Mouse (Mus musculus) lung, embryonic 16.5 days (tissue): ENCODE results near the gene Cep72. TPM values are rescaled to one million over a fixed set of nuclear protein-coding genes. Genes with fewer than 3 reads are reported as not detected.
"Not testable (repeated sequence)": the region's sequence is repeated elsewhere in the genome, so short reads cannot be mapped to it uniquely, and the experiment has no call there.

Experiments
- ATAC-seq: fragments of 200-750 bp; cut with Nextera tagmentation; 2 replicates; pipeline ENCODE4 v1.8.0; 2017; ENCODE audit warnings: low read depth, mild to moderate bottlenecking, moderate library complexity
- H3K27ac ChIP-seq: fragments of 300-500 bp; sonication (generic); 2 replicates; pipeline ENCODE4 v1.5.1; 2014; ENCODE audit warnings: mild to moderate bottlenecking, control low read depth, low read length
- H3K27me3 ChIP-seq: fragments of 300-500 bp; sonication (generic); 2 replicates; pipeline ENCODE4 v1.6.1; 2014; ENCODE audit warnings: low read depth, low read length, mixed read lengths; ENCODE audit not compliant: control insufficient read depth, insufficient read depth
- H3K36me3 ChIP-seq: fragments of 300-500 bp; sonication (generic); 2 replicates; pipeline ENCODE4 v1.6.1; 2014; ENCODE audit warnings: low read length; ENCODE audit not compliant: control insufficient read depth, insufficient read depth
- H3K4me1 ChIP-seq: fragments of 300-500 bp; sonication (generic); replicated peaks from 2 replicates; pipeline ENCODE4 v1.6.1; 2014; ENCODE audit warnings: low read length, mixed read lengths; ENCODE audit not compliant: control insufficient read depth, insufficient read depth
- H3K4me2 ChIP-seq: fragments of 300-500 bp; sonication (generic); 2 replicates; pipeline ENCODE4 v1.6.1; 2014; ENCODE audit warnings: low read depth, low read length, control low read depth
- H3K4me3 ChIP-seq: fragments of 300-500 bp; sonication (generic); 2 replicates; pipeline ENCODE4 v1.5.1; 2014; ENCODE audit warnings: mild to moderate bottlenecking, low read length, control low read depth
- H3K9ac ChIP-seq: fragments of 300-500 bp; sonication (generic); 2 replicates; pipeline ENCODE4 v1.6.1; 2014; ENCODE audit warnings: low read length, control low read depth
- H3K9me3 ChIP-seq: fragments of 300-500 bp; sonication (generic); 2 replicates; pipeline ENCODE4 v1.6.1; 2016; ENCODE audit warnings: low read length; ENCODE audit not compliant: control insufficient read depth
- WGBS: fragments of 180-500 bp; shearing (Covaris S2); extraction: QIAGEN DNeasy Blood & Tissue Kit; methylation state at CpG from one replicate; pipeline ENCODE4 v1.1.7; 2014; 5-methylcytosine and 5-hydroxymethylcytosine counted together
- polyA plus RNA-seq: library from polyadenylated mRNA; unstranded; fragments of >200 nt; fragmentation: Nextera tagmentation; extraction: Ambion mirVana; gene quantifications from 2 replicates; pipeline ENCODE4 v1.2.1, GENCODE M21; 2015

Cep72 gene
- polyA plus RNA-seq, 1 experiment from 2014 or later = 15.8 TPM

DNA sequence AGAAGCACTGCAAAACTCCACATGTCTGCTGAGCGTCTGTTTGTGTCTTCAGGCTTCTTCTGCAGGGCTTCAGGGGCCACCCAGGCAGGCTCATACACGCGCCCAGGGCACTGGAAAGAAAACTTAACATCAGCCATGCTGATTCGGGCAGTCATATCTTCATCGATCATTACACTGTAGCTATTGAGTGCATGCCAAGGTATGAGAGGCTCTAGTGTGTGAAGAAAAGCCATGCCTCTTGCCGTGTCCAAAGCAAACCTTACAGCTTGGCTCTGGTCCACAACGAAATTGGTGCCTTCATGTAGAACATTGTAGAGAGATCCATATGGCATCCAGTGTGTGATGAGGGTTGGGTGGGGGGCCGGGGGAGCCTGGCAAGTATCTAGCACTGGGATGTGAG lies 43.1 kb downstream of the Cep72 start:
- not testable (repeated sequence) for H3K36me3 ChIP-seq, H3K27me3 ChIP-seq, H3K4me2 ChIP-seq, H3K4me3 ChIP-seq, H3K9ac ChIP-seq, H3K27ac ChIP-seq, H3K9me3 ChIP-seq, ATAC-seq, H3K4me1 ChIP-seq
- WGBS = 65% methylated on average over 8 of the region's 8 CpGs

DNA sequence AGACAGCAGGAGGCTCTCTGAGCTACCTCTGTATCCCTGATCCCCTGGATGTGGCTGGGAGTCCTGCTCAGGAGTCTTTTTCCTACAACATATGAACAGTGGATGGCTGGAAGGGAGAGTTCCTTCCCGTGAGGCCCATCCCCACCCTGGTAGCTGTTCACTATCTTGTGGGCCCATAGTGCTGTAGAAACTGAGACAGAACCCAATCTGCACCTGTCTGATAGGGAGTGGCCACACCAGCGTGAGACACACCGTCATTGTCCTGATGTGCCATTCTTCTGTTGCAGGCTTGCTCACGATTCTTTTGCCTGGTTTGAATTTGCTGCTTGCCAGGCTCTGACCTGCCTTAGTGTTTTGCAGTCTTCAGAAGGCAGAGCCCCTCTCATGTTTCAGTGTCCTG lies 44.7 kb downstream of the Cep72 start:
- Histone ChIP-seq H3K4me3 (no peak overlapping the region), H3K4me2 (no peak overlapping the region), H3K27ac (no peak overlapping the region), H3K27me3 (no peaks in the 10 kb centered on the region), H3K4me1 (no peaks in the 10 kb centered on the region), H3K9me3 (no peaks in the 10 kb centered on the region), H3K36me3 (no peaks in the 10 kb centered on the region), H3K9ac (no peak overlapping the region)
- no peak for ATAC-seq
- 79% methylated on average over 4 of the region's 4 CpGs for WGBS

DNA sequence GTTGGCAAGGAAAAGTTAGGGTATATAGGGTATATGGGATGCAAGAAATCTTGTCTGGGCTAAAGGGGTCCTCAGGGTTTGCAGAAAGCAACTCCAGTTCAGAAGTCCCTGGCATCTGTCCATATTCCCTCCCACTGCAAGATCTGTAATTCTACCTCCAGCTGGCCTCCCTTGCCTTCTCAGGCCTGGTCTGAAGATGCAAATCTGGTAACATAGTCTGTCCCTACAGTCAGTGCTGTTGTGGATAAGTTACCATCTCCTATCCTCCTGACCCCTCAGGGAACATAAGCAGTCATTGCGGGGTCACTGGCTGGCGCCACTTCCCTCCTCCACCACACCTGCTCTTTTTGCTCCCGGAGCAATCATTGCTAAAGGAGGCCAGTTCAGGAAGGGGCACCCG lies 46.2 kb downstream of the Cep72 start:
- no peak for ATAC-seq
- H3K36me3 ChIP-seq = no peaks in the 10 kb centered on the region
- peaks cover 4% of the 10 kb centered on the region for H3K27me3 ChIP-seq

DNA sequence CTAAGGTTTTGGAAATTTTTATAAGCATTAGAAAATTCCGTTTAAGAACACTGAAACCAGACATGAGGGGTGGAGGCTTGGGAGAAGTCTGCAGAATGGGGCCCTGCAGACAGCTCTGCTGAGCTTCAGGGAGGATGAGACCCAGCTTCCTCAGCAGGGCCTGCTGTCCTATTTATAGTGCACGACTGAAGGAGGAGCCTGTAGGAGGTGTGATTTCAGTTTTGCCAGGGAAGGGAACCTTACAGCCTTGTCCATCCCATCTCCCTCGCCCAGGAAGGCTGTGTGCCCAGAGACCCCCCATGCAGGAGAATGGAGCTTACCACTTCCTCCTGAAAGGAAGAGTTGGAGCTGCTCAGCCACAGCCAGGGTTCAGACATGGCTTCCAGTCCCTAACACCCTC lies 51.4 kb downstream of the Cep72 start:
- Histone ChIP-seq H3K27ac (no peak overlapping the region), H3K27me3 (peaks cover 14% of the 10 kb centered on the region), H3K9ac (no peak overlapping the region), H3K9me3 (no peaks in the 10 kb centered on the region), H3K4me2 (peak overlapping the region; percentile 99), H3K36me3 (no peaks in the 10 kb centered on the region), H3K4me1 (peaks cover 3% of the 10 kb centered on the region; the same call in 1 of the 2 replicates), H3K4me3 (peak overlapping the region; percentile 58)
- ATAC-seq = no peak
- 19% methylated on average over 3 of the region's 3 CpGs for WGBS

More for the DNA sequence above, 46.2 kb downstream of the Cep72 start:
- no peak overlapping the region for H3K4me3 ChIP-seq
- 79% methylated on average over 4 of the region's 4 CpGs for WGBS
- H3K27ac ChIP-seq = no peak overlapping the region
- no peaks in the 10 kb centered on the region for H3K4me1 ChIP-seq
- H3K4me2 ChIP-seq = no peak overlapping the region
- H3K9me3 ChIP-seq = no peaks in the 10 kb centered on the region
- no peak overlapping the region for H3K9ac ChIP-seq

DNA sequence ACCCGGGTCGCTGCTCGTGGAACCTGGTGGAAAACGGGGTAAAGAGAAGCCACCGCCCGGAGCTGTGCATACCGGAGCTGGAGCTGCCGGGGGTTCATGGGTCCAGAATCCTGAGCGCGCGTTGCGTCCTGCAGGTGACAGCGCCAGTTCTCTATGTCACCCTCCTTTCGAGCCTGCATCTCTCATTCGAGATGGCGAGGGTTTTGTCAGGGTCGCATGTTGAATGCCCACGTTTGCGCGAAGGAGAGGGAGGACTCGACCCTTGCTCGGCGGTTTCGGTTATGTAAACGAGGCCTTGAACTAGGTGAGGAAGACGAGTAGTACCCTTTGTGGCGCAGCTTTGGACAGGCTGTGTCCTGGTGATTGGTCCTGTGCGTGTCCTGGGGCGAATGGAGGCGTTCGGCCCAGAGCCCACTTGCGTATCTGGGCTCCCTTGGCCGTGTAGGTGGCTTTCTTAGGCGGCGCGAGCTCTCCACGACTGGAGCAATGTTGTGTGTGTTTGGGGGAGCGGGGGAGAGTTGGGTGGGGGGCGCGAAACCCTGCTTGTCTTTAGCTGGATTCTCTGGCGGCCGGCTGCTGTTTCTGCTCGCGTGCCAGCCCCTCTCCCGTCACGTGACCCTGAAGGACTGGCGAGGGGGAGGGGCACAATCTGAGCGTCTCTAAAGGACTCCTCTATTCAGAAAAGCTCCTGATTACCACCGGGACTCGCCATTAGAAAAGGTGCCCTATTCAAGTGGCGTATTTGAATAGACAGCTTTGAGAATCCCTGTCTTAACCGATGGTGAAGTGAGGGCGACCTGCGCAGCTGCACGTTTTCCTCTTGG lies 52.1 kb downstream of the Cep72 start:
- peak overlapping the region; percentile 58 for H3K4me3 ChIP-seq
- peaks cover 14% of the 10 kb centered on the region for H3K27me3 ChIP-seq
- H3K27ac ChIP-seq = no peak overlapping the region
- H3K36me3 ChIP-seq = no peaks in the 10 kb centered on the region
- peaks cover 3% of the 10 kb centered on the region; the same call in 1 of the 2 replicates for H3K4me1 ChIP-seq
- peak; percentile 6; the same call in 1 of the 2 replicates for ATAC-seq
- H3K9ac ChIP-seq = peak overlapping the region; percentile 45
- H3K4me2 ChIP-seq = peak overlapping the region; percentile 99
- H3K9me3 ChIP-seq = no peaks in the 10 kb centered on the region
- under 1% methylated on average over 54 of the region's 55 CpGs for WGBS

DNA sequence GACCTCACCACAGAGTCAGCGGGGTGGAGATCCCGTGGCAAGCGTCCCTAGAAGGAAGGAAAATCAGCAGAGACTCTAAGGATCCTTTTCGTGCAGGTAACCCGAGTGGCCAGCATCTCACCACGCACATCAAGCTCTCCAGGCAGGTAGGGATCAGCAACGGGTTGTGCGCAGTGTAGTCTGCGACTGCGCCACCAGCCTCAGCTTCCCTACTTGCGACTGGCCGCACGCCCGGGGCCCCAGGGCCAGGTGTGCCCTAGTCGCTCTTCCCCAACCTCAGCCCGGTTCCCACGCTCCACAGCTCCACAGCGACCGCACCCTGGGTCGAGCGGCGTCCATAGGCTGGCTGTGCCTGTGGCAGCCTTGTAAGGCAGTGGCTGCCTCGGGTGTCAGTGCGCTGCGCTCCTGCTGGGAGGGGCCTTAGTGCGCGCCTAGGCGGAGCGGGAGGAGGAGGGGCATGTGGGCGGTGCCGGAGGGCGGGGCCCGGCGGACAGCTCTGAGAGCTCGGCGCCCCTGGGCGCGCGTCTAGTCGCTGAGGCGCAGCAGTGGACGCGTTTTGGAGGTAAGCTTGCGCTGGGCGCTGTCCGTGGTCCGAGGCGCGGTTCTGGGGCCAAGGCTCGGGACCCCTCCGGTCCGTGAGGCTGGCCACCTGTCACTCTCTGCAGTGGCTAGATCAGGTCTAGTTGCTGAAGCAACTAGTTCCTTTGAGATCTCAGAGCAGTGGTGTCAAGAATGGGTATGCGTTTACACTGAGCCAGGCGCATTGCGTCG lies 53.0 kb downstream of the Cep72 start, which contains the start of gene Tppp:
TSS of gene Tppp (plus strand) at position 460 of the 771 bp plus-strand sequence.
- H3K9ac ChIP-seq = peak within 1 kb of the TSS; percentile 68
- H3K27ac ChIP-seq = no peak within 1 kb of the TSS
- WGBS = under 1% methylated on average over 52 of the region's 56 CpGs
- peak within 1 kb of the TSS; percentile 99 for H3K4me2 ChIP-seq
- no peaks in the 10 kb centered on the region for H3K9me3 ChIP-seq
- peak; percentile 98 for ATAC-seq
- H3K4me3 ChIP-seq = peak within 1 kb of the TSS; percentile 58
- H3K36me3 ChIP-seq = no peaks in the 10 kb centered on the region
- peaks cover 3% of the 10 kb centered on the region; the same call in 1 of the 2 replicates for H3K4me1 ChIP-seq
- H3K27me3 ChIP-seq = peaks cover 14% of the 10 kb centered on the region

DNA sequence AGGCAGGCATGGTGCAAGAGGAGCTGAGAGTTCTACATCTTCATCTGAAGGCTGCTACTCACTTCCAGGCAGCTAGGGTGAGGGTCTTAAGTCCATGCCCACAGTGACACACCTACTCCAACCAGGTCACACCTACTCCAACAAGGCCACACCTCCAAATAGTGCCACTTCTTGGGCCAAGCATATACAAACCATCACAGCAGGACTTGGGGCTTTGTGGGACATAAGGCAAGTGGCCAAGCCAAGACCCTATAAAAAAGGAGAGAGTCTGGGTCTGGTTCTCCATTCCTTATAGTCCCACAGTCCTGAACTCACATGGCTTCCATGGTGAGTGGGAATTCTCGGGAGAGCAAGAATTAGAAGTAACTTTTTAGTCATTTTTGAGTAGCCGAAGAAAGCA lies 53.9 kb downstream of the Cep72 start:
- ATAC-seq, H3K9ac ChIP-seq, H3K4me2 ChIP-seq, H3K36me3 ChIP-seq, H3K27ac ChIP-seq, H3K4me3 ChIP-seq, H3K4me1 ChIP-seq, H3K9me3 ChIP-seq: not testable (repeated sequence)
- H3K27me3 ChIP-seq = peaks cover 14% of the 10 kb centered on the region
- 64% methylated on average over 2 of the region's 2 CpGs for WGBS

DNA sequence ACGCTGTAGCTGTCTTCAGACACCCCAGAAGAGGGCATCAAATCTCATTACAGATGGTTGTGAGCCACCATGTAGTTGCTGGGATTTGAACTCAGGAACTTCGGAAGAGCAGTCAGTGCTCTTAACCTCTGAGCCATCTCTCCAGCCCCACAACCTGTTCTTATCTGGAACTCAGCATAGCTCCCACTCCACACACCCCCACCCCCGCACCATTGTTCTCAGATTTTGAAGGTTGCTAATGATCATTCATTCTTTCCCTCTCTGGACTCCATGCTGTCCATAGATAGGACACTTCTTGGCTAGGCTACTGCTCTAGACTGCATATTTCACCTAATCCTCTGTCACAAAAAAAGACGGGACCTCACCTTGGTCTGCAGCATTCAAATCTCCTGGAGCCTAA lies 55.2 kb downstream of the Cep72 start:
- H3K36me3 ChIP-seq, H3K4me2 ChIP-seq, ATAC-seq, H3K4me3 ChIP-seq, H3K4me1 ChIP-seq, H3K9me3 ChIP-seq, H3K27ac ChIP-seq, H3K9ac ChIP-seq: not testable (repeated sequence)
- WGBS = 79% methylated on average over 4 of the region's 4 CpGs
- H3K27me3 ChIP-seq = peaks cover 14% of the 10 kb centered on the region

DNA sequence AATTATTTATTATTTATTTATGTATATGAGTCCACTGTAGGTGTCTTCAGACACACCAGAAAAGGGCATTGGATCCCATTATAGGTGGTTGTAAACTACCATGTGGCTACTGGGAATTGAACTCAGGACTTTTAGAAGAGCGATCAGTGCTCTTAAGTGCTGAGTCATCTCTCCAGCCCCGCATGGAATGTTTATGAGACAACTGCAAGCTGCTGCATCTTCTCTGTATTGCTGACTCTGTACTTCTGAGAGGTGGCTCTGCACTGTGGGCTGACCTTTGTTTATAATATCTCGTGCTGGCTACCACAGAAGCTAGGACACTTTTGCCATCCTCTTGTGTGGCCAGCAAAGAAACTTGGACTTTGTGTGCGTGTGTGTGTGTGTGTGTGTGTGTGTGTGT lies 60.6 kb downstream of the Cep72 start:
- 56% methylated on average over 4 of the region's 4 CpGs for WGBS
- H3K4me1 ChIP-seq = no peaks in the 10 kb centered on the region
- no peaks in the 10 kb centered on the region for H3K36me3 ChIP-seq
- no peak overlapping the region for H3K9ac ChIP-seq
- H3K4me3 ChIP-seq = no peak overlapping the region
- no peaks in the 10 kb centered on the region for H3K9me3 ChIP-seq
- no peak overlapping the region for H3K27ac ChIP-seq
- no peak; the same call in 1 of the 2 replicates for ATAC-seq
- no peaks in the 10 kb centered on the region for H3K27me3 ChIP-seq
- no peak overlapping the region for H3K4me2 ChIP-seq
